Mouse (Mus musculus) embryonic fibroblast, embryonic 13.5 days (primary cell): ENCODE data around the gene Rpl10-ps3. TPM values are rescaled to one million over a fixed set of nuclear protein-coding genes. Genes with fewer than 3 reads are reported as not detected.

Experiments
- H3K27ac ChIP-seq: 2 replicates; pipeline ENCODE4 v1.5.1; 2012; ENCODE audit warnings: low read length, control low read depth, inconsistent platforms; ENCODE audit not compliant: insufficient read depth
- H3K4me1 ChIP-seq: 2 replicates; pipeline ENCODE4 v1.6.1; 2011; ENCODE audit warnings: low read length; ENCODE audit not compliant: control insufficient read depth, insufficient read depth
- H3K4me3 ChIP-seq: 2 replicates; pipeline ENCODE4 v1.5.1; 2011; ENCODE audit warnings: mild to moderate bottlenecking, control low read depth, low read length; ENCODE audit not compliant: insufficient read depth
- CTCF ChIP-seq: IDR thresholded peaks from 2 replicates; pipeline ENCODE4 v1.5.1; 2011; ENCODE audit warnings: mild to moderate bottlenecking, control low read depth, low read length, moderate library complexity, borderline replicate concordance; ENCODE audit not compliant: insufficient read depth
- POLR2A ChIP-seq: IDR thresholded peaks from 2 replicates; pipeline ENCODE4 v1.6.1; 2011; ENCODE audit warnings: low read depth, mild to moderate bottlenecking, control low read depth, low read length, moderate library complexity
- polyA plus RNA-seq: library from polyadenylated mRNA; stranded (reverse); fragments of >200 nt; gene quantifications from 2 replicates; pipeline ENCODE4 v1.2.4, GENCODE M21; 2011; ENCODE audit warnings: low read depth; ENCODE audit not compliant: missing spikeins, insufficient read length

The Rpl10-ps3 gene
- 1,577 and 1,713 TPM in 2 replicates for polyA plus RNA-seq

- Histone ChIP-seq H3K27ac (no peak within 1 kb of the TSS), H3K4me1 (no peaks in the 10 kb centered on the region), H3K4me3 (no peak within 1 kb of the TSS)
- TF ChIP-seq POLR2A (no peak), CTCF (no peak)
Measured at GRCm38 (mm10) chr9:50344868-50345267, at the start of gene Rpl10-ps3. TSS of gene Rpl10-ps3 (minus strand) at chr9:50344968.

GRCm38 (mm10) chr9:50375598-50375997 is 30.8 kb upstream of the Rpl10-ps3 start:
- TF ChIP-seq CTCF (no peak), POLR2A (no peak)
- no peak overlapping the region for H3K4me3 ChIP-seq
- no peaks in the 10 kb centered on the region for H3K4me1 ChIP-seq
- H3K27ac ChIP-seq: no peak overlapping the region

GRCm38 (mm10) chr9:50374666-50375065 is 29.9 kb upstream of the Rpl10-ps3 start:
- no peak overlapping the region for H3K27ac ChIP-seq
- TF ChIP-seq CTCF: no peak
- no peaks in the 10 kb centered on the region for H3K4me1 ChIP-seq
- no peak overlapping the region for H3K4me3 ChIP-seq

- no peaks in the 10 kb centered on the region for H3K4me1 ChIP-seq
- H3K4me3 ChIP-seq: no peak overlapping the region
- H3K27ac ChIP-seq: no peak overlapping the region
- TF ChIP-seq CTCF (no peak), POLR2A (no peak)
Measured at GRCm38 (mm10) chr9:50368551-50369297, 24.0 kb upstream of the Rpl10-ps3 start.

DNA sequence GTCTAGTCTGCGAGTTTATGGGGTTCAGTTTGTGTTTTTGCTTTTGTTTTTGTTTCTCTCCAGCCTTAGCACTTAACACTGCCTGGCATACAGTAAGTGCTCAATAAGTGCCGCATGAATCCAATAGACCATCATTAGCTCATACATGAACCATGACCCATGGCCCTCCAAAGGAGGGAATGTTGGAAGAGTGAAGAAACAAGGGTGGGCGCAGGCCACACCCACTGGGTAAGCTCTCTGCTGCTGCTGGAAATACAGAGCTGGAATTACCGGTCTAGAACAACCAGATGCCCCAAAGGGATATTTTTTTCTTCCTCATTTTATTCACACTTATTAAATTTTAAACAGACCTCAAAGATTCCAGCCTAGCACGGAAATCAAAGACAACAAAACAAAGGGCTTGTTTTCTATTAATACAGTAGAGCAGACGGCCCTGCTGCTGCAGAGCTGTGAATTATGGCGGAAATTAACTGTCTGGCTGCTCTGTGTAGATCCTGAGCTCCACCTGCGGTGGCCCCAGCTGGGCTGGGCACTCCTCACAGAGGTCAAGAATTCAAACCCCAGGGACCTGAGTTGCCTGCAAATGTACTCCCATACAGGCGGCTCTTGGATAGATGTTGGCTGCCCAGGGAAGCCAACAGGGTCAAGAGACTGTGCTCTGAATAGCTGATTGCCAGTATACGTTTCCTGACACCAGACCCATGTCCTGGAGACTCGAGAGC is 20.5 kb upstream of the Rpl10-ps3 start:
- H3K27ac ChIP-seq: no peak overlapping the region
- no peak overlapping the region for H3K4me3 ChIP-seq
- no peak for TF ChIP-seq POLR2A
- no peak for TF ChIP-seq CTCF
- no peaks in the 10 kb centered on the region for H3K4me1 ChIP-seq

DNA sequence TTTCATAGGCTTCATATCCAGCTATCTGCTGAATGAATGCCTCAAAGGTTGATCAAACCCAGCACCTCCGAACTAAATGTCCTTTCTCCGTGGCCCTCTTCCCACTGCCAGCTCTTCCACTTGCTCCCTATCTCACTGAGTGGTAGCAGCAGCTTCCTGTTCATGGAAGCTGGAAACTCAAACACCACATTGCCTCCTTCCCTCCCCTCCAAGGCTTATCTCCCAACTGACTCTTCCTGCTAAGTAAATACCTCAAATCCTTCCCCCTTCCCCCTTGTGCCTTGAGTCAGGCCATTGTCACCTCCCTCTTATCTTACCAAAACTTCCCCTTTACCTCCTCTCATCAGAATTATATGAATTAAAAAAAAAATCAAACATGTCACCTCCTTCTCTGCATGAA is 19.2 kb upstream of the Rpl10-ps3 start:
- no peak for TF ChIP-seq CTCF
- no peak for TF ChIP-seq POLR2A
- no peaks in the 10 kb centered on the region for H3K4me1 ChIP-seq
- no peak overlapping the region for H3K4me3 ChIP-seq
- H3K27ac ChIP-seq: no peak overlapping the region

DNA sequence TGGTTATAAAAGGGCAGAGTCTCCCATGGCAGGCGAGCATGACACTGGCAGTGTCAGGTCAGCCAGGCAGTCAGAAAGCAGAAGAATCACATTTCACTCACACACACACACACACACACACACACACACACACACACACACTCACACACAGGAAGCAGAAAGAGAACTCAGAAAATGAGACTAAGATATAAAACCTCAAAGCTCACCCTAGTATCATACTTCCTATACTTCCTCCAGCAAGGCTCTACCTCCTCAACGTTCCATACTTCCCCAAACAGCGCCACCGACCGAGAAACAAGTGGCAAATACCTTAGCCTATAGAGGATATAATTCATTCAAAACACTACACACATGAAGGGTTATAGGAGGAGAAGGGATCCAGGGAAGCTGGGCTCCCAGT is 18.5 kb upstream of the Rpl10-ps3 start:
- Histone ChIP-seq H3K4me3 (no peak overlapping the region), H3K27ac (no peak overlapping the region), H3K4me1 (no peaks in the 10 kb centered on the region)
- TF ChIP-seq CTCF (no peak), POLR2A (no peak)

- no peak for TF ChIP-seq POLR2A
- no peak for TF ChIP-seq CTCF
- H3K27ac ChIP-seq: no peak overlapping the region
- H3K4me3 ChIP-seq: no peak overlapping the region
- no peaks in the 10 kb centered on the region for H3K4me1 ChIP-seq
Measured at GRCm38 (mm10) chr9:50362556-50362955, 17.8 kb upstream of the Rpl10-ps3 start.

DNA sequence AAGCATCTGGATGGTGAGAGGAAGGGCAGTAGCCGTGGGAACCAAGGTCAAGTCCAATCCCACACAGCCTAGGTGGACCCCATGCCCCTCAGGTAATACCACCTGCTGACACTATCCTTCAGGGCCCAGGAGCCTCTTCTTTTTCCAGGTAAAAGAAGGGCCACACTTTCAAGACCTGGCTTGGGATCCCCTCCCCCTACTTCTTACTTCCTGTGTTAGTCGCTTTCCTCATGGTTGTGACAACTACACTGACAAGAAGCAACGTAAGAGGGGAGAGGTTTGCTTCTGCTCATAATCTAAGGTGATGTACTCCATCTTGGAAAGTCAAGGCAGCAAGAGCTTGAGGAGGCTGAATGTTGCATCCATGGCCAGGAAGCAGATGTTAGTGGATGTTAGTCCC is 15.6 kb upstream of the Rpl10-ps3 start:
- Histone ChIP-seq H3K4me1 (no peaks in the 10 kb centered on the region), H3K27ac (no peak overlapping the region), H3K4me3 (no peak overlapping the region)
- no peak for TF ChIP-seq CTCF
- TF ChIP-seq POLR2A: no peak

DNA sequence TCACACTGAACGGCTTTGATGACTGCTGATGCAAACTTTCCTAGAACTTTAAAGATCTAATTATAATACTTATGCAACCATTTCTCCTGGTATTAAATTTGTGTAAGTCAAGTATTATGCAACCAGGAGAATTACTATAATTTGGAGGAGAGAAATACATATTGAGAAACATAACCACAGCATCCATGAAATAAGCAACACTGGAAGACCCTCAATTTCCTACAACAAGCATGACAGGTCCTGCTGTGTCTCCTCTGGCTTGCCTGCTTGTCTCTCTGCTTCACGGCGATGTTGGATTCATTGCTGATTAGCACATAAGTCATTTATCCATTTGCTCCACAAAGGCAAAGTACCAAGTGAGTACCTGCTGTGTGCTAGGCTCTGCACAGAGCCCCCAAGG is 12.6 kb upstream of the Rpl10-ps3 start:
- Histone ChIP-seq H3K27ac (no peak overlapping the region), H3K4me3 (no peak overlapping the region), H3K4me1 (no peaks in the 10 kb centered on the region)
- TF ChIP-seq POLR2A: no peak
